Mouse (Mus musculus): ENCODE measurements around the gene Lyrm4.
A peak's percentile ranks its signal among the peaks of the same experiment; 100 is the strongest.

Gene Lyrm4

DNA sequence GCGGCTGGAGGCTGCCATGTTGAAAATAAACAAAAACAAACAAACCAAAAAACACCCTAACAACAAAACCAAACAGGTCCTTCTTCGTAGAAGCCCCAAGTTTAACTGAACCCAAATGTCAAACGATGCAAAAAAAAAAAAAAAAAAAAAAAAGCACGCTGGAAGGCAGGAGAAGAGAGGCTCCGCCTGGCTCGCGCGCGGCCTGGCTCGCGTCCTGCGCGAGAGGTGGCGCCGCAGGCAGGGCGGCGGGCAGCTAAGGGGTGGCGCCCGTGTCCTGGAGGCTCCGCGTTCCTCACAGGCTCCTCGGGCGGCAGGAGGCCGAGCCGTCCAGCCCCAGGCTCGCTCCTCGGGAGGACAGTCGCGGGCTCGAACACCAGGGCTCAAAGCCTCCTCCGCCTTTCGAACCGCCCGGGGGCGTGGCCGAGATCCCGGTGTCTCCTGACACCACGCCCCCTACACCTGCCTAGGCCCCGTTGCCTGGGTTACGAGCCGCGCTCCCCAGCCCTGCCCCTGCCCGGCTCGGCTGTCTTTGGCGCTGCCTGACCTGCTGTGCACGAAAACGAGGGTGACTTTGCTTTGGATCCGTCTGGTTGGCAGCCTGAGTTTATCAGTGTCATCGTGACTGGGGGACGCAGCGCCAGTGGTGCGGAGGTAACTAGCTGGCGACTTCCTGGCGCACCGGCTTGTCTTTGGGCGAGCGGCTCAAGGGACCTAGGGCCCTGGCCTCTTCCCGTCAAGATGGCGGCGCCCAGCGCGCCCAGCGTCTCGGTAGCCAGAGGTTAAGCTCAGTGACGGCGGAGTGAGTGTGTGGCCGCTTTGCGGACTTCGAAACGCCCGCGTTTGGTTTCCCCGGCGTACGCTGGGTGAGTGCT lies at the start of gene Lyrm4, which contains the start of gene Fars2:
Gene Lyrm4 (minus strand): TSS at position 384 of the 872 bp plus-strand sequence.
Gene Fars2 (plus strand): TSS at position 270 of the 872 bp plus-strand sequence.
- DNase-seq (ENCODE audit: low read depth, low spot score) = peak; percentile 90

DNA sequence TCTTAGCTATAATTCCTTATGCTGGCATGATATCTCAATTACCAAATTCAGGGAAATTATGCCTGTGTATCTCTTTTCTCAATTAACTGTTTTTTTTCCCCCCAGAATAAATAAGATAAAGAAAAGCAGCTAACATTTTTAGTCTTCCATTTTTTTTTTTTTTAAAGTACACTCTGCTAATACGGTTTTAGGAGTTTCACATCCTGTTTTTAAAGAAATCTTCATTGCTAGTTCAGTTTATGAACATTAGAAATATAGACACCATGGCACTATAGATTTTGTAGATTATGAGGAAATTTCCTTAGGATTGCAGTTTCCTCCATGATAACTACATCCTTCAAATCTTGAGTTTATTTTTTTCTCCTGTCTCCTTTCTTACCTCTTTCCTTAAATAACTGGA lies 46.6 kb upstream of the Lyrm4 start:
- DNase-seq (ENCODE audit: low read depth, low spot score) = no peak

DNA sequence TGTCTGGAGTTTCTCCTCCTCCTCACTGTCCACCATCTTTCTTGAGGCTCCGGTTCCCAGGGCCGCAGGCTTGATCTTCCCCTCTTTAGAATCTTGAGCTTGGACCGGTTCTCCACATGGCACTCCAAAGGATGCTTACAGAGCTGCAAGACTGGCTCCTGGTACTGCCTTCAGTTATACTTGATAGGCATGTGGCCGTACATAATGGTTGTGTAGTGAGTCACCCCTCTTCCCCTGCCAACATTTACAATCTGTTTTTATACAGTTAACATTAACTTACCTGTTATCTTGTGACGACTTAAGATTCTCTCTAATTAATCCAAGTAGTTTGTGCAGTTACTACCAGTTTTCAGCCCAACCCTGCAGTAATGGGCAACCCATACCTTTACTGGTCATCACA lies 46.1 kb upstream of the Lyrm4 start:
- DNase-seq (ENCODE audit: low read depth, low spot score) = no peak

DNA sequence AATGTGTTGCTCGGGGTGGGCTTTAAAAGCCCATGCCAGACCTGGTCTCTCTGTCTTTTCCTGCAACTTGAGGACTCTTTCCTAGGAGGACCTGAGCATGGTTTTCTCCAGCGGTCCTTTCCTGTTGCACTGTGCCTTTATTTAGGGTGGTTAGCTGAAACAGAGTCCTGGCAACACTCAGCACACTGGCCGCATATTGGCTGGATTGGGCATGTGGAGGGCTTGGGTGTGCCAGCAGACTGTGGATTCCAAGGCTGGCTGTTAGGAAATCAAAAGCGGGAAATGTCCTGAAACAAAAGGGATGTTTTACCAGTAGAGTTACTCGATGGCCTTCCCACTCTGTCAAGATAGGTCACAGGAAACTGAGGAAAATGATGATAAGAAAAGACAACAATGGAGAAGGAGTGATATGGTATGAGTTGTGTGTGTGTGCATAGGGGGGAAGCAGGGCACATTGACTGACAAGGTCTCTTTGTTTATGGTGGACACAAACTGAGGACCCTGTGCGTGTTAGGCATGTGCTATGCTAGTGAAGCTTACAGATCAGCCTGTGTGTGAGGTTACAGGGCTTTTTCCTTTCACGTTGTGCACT lies 39.1 kb upstream of the Lyrm4 start:
- no peak for DNase-seq (ENCODE audit: low read depth, low spot score)

DNA sequence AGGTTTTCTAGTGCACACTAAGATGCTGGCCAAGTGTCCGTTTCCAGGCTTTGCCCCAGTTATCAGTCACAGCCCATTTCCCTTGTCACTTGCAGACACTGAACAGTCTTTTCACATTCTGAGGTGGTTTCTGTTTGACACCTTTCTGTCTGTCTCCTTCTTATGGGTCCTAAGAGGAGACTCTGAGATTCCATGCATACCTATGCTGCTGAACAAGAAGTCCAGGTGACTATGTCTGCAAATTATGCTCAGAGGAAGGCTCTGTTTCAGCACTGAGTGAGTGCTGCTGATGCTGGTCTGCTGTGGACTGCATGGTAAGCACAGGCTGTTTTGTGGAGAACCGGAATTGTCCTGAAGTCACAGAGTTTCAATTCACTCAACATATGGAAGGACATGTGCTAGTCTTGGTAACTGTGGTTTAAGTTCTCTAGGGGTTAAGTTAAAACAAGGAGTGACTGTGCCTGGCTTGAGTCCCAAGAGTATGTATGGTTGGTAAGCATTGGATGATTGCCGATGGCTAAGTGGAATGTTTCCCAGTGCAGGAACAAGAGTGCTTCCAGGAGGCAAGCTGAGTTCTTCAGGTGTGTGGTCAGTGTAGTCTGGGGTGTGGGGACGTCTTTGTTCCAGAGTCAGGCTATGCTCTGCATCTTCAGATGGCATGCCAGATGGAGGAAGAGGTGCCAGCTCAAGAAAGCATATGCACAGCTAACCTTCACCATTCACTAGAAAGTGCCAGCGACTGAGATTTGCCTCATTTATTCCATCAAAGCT lies 35.6 kb upstream of the Lyrm4 start:
- no peak for DNase-seq (ENCODE audit: low read depth, low spot score)

DNA sequence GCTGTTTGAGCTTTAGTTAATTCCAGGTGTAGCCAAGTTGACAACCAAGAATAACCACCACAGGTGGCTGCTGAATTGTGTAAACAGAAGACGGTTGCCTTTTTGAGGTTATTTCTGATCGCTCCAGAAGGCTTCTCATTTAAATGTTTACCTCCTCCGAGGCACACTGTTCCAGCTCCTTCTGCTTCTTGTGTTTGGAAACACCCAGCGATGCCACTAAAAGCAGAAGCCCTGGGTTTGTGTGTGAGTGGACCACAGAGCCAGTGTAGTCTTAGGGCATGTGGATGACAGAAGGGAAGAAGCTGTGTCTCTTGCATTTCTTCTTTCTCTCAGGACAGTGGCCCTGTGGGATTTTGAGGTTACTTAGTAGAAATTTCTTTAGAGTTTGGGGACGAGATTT lies 32.9 kb upstream of the Lyrm4 start:
- DNase-seq (ENCODE audit: low read depth, low spot score) = no peak

DNA sequence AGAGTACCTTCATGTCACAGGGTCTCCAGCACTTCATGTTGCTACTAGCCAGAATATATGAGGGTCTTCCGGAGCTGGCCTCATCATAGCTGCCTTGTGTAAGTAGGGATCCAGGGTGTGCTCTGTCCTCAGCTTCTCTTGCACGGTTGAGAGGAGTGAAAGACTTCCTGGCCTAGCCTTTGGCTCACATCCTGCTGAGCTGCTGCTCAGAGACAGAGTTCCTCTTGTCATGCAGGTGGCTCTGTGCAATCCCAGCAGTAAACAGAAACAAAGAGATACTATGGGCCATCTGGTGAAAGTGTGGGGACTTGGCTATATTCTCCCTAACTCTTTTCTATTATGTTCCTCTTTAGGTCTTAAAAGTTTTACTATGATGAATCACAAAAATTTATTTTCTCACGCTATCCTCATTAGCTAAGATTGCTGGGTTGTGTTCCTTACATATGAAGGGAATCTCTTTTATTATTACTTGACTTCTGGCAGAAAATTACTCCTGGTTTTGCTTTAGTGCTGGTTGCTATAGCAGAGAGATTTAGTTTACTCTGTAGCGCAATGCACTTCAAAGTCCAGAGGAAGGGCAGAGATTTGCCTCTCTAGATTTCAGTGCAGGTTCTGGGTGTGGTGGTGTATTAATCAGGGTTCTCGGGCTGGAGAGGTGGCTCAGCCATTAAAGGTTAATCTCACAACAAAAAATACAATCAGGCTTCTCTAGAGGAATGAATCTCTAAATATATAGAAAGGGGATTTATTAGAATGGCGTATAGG lies 32.0 kb upstream of the Lyrm4 start:
- peak; percentile 21 for DNase-seq (ENCODE audit: low read depth, low spot score)

DNA sequence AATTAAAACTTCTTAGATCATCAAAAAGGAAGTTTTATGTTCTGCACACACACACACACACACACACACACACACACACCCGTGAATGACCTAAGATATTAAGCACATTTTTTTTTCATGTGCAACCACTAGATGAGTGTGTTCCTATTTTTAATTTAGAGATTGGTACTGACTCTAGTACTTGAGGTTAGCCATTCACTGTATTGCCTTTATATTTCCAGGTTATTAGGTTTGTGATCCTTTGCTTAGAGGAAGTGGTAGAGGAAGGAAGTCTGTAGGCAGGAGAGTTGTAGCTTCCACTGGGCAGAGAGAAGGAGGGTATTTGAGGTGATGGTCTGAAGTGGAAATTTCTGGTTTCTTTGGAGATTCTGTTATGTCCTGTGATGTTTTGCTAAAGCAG lies 28.3 kb upstream of the Lyrm4 start:
- DNase-seq (ENCODE audit: low read depth, low spot score) = no peak

DNA sequence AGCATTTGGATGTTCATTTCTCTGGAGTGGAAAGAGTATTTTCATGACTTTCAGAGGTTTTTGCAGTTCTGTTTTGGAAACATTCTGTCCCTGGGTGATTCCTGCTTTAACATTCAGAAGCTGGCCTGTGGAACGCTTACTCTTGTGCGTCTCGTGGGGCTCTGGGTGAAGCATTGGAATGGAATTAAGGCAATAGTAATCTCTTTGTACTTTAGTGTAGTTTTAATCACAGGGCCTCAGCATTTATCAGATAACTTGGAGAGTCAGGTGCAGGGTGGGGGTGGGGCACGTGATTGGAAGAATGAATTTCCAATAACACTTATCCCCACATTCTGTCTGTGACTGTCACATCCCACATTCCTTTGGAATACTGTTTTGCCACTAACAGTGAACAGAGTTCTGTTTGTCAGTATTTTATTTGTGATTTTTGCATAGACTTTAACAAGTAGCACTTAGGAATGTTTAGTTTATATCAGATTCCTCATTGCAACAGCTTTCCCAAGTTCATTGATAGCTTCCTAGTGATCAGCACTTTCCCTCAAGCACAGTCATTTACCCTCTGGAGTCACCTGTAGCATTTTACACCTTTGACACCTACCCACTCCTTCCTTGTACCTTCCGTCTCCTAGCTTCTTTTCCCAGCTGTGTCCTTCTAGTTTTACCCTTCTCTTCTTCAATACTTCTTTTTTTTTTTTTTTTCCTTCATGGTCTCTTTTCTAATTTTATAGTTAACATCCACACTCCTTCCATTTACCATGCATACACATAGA lies 23.1 kb upstream of the Lyrm4 start:
- no peak for DNase-seq (ENCODE audit: low read depth, low spot score)

DNA sequence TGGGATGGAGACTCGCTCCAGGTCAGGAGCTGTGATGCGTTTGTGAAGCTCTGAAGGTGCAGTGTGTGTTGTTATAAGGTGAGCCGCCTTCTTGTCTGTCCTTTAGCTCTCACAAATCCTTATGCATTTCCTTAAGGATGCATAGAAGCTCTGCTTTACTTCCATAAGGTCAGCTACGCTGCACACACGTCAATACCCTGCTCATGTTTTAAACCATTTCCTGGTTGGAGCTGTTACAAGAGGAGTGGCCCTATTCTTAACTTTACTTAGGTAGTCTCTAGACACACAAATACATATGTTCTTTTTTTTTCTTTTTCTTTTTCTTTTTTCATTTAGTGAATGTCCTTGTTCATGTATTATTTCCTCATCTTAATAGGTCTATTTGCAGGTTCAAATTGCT lies 22.4 kb upstream of the Lyrm4 start:
- DNase-seq (ENCODE audit: low read depth, low spot score) = no peak

DNA sequence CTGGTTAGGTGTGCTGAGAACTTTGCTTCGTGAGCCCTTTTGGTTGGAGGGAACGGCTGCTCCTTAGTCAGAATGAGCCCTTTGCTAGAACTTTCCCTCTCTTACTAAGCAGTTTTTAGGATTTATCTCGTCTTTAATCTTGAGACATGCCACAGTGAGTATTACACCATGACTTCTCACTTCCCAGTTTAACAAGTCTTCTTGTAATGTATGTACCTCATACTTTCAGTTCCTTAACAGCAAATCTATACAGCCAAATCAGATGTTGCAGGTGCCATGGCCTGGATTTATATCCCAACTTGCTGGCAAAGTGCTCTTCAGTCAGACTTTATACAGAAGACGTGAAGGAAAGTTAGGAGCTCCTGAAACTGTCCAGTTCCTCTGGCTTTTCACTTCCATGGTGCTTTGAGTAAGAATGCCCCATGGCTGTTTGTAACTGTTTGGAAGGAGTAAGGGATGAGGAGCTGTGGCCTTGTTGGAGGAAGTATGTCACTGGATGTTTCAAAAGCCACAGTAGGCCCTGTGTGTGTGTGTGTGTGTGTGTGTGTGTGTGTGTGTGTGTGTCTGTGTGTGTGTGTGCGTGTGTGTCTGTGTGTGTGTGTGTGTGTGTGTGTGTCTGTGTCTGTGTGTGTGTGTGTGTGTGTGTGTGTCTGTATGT lies 14.8 kb upstream of the Lyrm4 start:
- DNase-seq (ENCODE audit: low read depth, low spot score) = no peak

DNA sequence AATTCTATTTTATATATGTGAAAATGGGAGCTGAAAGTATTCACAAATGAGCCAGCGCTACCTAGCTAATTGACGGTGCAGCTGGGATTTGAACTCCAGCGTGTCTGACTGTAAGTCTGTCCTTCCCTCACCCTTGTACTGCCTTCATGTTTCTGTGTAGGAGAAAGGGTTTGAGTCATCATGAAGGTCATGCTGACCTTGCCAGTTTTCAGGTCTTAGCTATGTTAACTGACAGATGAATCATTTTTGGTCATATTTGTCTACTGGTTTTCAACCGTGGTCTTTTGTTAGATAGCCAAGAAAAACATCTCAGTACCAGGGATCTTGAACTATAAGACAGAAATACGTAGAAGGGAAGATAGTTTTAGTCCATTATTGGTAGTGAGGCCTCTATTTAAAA lies 14.1 kb upstream of the Lyrm4 start:
- DNase-seq (ENCODE audit: low read depth, low spot score) = no peak

DNA sequence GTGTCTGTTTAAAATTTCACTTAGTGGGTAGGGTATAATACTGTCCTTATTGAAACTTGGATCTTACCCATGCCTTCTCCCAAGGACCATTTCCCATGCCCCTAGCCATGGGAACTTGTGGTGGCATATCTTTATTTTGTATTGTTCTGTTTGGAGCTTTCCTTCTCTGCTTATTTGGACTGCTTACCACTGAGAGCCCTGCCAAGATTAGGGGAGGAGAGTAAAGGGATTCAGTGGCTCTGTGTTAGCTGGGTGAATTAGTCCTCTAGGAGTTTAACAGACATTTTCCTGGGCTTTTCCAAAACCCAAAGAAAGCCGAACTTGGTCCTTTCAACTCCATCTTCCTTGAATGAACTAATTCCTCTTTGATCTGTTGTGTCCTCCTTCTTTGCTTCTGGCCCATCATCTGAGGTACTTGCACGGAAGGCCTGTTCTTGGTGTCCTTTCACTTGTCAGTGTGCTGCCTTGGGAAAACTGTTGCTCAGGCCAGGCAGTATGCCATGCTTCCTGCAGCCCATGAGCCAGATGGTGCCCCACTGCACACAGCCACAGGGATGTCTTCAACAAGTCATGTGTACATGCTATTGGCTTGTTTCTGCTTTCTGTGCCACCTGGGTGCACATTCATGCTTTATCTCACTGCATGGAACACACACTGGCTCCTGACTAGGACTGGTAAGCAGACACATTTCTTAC lies 12.2 kb upstream of the Lyrm4 start:
- no peak for DNase-seq (ENCODE audit: low read depth, low spot score)

DNA sequence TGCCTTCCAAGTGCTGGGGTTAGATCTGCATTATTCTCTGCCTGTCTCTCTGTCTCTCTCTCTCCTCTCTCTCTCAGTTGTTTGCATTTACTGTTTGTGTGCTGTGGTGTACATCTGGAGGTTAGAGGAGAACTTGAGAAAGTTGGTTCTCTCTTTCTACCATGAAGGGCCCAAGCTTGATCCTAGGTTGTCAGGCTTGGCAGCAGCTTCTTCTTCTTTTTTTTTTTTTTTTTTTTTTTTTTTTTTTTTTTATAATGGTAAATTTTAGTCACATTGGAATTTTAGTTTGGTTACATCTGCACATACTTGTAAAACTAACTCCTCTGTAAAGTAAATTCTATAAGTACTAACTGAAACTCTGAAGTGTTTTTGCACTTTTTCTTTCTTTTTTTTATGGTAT lies 3.3 kb upstream of the Lyrm4 start:
- DNase-seq (ENCODE audit: low read depth, low spot score) = no peak

DNA sequence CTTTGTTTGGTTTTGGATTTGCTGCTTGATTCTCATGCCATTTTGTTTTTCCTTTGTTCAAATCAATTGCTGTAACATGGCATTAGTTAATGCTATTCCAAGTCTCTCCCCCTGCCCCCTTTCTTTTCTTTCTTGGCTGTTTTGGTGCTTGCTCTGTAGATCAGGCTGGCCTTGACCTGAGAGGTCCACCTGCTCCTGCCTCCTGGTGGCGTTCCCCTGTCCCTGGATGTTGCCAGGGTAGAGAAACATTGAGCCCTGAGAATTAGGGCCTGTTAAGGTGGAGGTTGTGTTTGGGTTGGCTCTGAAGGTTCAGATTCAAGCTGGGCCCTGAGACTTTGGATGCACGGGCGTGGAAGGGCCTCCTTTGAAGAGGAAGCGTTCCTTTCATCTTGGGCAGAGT lies 2.4 kb upstream of the Lyrm4 start:
- DNase-seq (ENCODE audit: low read depth, low spot score) = peak; percentile 9

DNA sequence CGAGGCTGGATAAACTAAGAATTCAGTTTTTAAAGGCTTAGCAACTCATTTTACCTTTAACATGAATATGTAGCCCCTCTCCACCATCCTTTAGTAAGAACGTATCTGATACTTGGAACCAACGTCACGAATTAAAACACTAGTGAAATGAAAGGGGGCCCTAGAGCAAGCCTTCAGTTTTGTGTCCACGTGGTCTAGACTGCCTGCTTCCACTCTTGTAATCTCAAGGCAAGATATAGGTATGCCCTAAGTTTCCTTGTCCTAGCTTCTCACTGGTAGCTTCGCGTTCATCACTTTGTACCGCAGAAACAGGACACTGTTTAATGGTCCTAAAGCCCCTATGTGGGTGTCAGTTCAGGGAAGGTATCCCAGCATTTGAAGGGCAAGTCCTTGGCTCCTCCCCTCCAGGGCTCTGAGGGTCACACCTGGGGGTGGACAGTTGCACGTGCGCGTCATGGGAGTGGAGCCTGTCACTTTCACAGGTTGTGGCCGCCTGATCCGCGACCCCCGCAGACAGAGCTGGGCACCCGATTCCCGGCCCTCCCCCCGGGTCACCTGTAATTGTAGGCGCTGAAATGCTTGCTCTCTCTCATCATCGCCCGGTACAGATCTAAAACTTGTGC lies 695 bp downstream of the Lyrm4 start:
- DNase-seq (ENCODE audit: low read depth, low spot score) = peak; percentile 46

DNA sequence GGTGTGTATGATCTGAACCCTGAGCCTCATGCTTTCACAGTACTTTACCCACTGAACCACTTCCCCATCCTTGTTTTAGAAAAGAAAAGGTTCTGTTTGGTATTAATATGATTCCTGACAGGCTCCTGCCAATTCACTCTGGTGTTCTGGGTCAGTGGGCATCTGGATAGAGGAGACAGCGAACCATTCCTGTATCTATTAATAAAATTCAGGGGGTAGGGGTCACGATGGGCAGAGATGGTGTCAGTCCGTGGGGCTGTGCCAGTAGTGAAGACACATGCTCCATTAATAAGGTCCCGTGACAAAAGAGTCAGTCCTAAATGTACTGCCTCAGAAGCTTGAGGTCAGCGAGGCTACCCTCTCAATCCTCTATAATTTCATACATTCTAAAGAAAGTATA lies 4.1 kb downstream of the Lyrm4 start:
- no peak for DNase-seq (ENCODE audit: low read depth, low spot score)

DNA sequence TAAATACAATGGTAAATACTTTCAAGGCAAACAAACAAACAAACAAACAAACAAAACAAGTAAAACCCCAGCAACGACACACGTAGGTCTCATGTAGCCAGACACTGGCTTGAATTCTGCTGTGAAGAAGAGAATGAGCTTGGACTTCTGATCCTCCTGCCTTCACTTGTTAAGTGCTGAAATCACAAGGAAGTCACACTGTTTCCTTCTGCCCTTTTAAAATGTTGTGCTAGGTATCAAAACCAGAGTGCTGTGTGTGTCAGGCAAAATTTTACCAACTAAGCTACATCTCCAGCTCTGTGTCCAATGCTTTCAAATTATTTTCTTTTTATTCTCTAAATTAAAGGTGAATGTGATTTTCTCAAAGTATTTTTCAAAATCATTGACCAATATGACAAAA lies 6.0 kb downstream of the Lyrm4 start:
- no peak for DNase-seq (ENCODE audit: low read depth, low spot score)

DNA sequence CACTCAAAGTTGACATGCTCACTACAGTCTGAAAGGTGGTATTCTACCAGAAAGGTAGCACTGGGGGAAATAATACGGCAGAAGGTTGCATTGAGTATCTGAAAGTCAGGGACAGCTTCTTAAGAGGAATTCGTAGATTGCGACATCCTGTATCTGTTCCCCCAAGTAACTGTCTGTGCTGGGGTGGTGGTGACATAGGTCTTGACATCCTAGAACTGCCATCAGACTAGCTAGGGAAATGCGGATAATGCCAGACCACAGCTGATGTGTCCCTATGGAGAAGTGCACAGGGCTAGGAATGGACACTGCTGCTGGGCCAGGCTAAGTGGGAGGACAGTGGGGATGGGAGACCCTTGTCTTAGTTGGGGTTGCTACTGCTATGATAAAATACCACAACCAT lies 8.8 kb downstream of the Lyrm4 start:
- no peak for DNase-seq (ENCODE audit: low read depth, low spot score)
